Mouse (Mus musculus) bone marrow macrophage, adult 2 months (primary cell): Measurements from ENCODE around the gene Gm45713.

Source experiments
- CTCF ChIP-seq: IDR thresholded peaks from 2 replicates; pipeline ENCODE4 v1.5.1; 2012; ENCODE audit warnings: low read depth, mild to moderate bottlenecking, low read length, moderate library complexity
- POLR2A ChIP-seq: IDR thresholded peaks from 2 replicates; pipeline ENCODE4 v1.6.1; 2012; ENCODE audit warnings: mild to moderate bottlenecking, low read depth, low read length, borderline replicate concordance

GRCm38 (mm10) chr7:45077829-45078228, 58.2 kb downstream of the Gm45713 start:
- TF ChIP-seq CTCF = no peak
- TF ChIP-seq POLR2A = no peak
